Mouse (Mus musculus) myocyte (in vitro differentiated cells): Measurements from ENCODE around the gene Rasl11a.

Experiments used
- CEBPB ChIP-seq: IDR thresholded peaks from 2 replicates; pipeline ENCODE4 v1.6.1; 2011; ENCODE audit warnings: mild to moderate bottlenecking, moderate library complexity; ENCODE audit not compliant: poor library complexity, insufficient read depth, severe bottlenecking
- E2F4 ChIP-seq: IDR thresholded peaks from one replicate; pipeline ENCODE4 v1.6.1; 2011; ENCODE audit warnings: mild to moderate bottlenecking, control low read depth, moderate library complexity; ENCODE audit not compliant: insufficient read depth
- MAX ChIP-seq: IDR thresholded peaks from one replicate; pipeline ENCODE4 v1.6.1; 2011; ENCODE audit warnings: low read depth, mild to moderate bottlenecking, control low read depth
- MYOD1 ChIP-seq, 3 experiments: IDR thresholded peaks; one replicate each; pipeline ENCODE4 v1.6.1; 2011; ENCODE audit warnings: control low read depth in 2 of 3, low read depth in 2 of 3, mild to moderate bottlenecking in 2 of 3, moderate library complexity in 1 of 3; ENCODE audit not compliant: insufficient read length in 2 of 3, control insufficient read depth in 1 of 3
- MYOG ChIP-seq, 3 experiments: IDR thresholded peaks; one replicate each; pipeline ENCODE4 v1.6.1; 2011; ENCODE audit warnings: control low read depth in 2 of 3, low read depth in 2 of 3, mild to moderate bottlenecking in 2 of 3; ENCODE audit not compliant: insufficient read length in 2 of 3, control insufficient read depth in 1 of 3, insufficient read depth in 1 of 3
- POLR2A ChIP-seq: IDR thresholded peaks from one replicate; pipeline ENCODE4 v1.6.1; 2011; ENCODE audit warnings: low read depth, mild to moderate bottlenecking, control low read depth, moderate library complexity; ENCODE audit not compliant: insufficient read length
- POLR2AphosphoS2 ChIP-seq: IDR thresholded peaks from one replicate; pipeline ENCODE4 v1.6.1; 2011; ENCODE audit warnings: low read depth, control low read depth; ENCODE audit not compliant: insufficient read length
- REST ChIP-seq: IDR thresholded peaks from one replicate; pipeline ENCODE4 v1.6.1; 2011; ENCODE audit warnings: mild to moderate bottlenecking, control low read depth, moderate library complexity; ENCODE audit not compliant: insufficient read depth, insufficient read length
- TCF12 ChIP-seq: IDR thresholded peaks from one replicate; pipeline ENCODE4 v1.6.1; 2011; ENCODE audit warnings: mild to moderate bottlenecking, control low read depth; ENCODE audit not compliant: poor library complexity, insufficient read depth, severe bottlenecking
- USF1 ChIP-seq: IDR thresholded peaks from one replicate; pipeline ENCODE4 v1.6.1; 2011; ENCODE audit warnings: low read depth, mild to moderate bottlenecking, control low read depth, moderate library complexity

DNA sequence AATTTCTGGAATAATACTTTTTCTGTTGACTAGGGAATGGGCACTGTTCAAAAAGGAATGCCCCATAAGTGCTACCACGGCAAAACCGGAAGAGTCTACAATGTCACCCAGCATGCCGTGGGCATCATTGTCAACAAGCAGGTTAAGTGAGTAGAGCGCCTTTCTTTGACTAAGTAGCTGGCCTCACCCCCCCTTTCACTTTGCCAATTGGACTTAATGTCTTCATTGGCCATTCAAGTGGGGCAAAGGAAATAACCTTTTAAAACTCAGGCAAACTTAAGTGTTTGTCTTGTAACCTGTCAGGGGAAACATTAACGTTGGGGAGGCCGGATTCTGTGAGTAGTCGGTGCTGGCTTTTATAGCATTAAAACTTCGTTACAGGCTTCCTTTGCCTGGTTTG is 9.9 kb upstream of the Rasl11a start:
- TF ChIP-seq POLR2A (no peak), MAX (no peak), POLR2AphosphoS2 (no peak), TCF12 (no peak), E2F4 (no peak), USF1 (no peak), CEBPB (no peak), REST (no peak), MYOD1 (IDR thresholded peaks at IDR 0.05; ENCODE audit: control insufficient read depth in 1 of 3, insufficient read length in 2 of 3, low read depth in 2 of 3) (no peak), MYOG (IDR thresholded peaks at IDR 0.05; ENCODE audit: control insufficient read depth in 1 of 3, insufficient read depth in 1 of 3, insufficient read length in 2 of 3, low read depth in 2 of 3) (no peak)
